8 mouse cellular contexts compared by ENCODE assay signal in the genomic region with DNA sequence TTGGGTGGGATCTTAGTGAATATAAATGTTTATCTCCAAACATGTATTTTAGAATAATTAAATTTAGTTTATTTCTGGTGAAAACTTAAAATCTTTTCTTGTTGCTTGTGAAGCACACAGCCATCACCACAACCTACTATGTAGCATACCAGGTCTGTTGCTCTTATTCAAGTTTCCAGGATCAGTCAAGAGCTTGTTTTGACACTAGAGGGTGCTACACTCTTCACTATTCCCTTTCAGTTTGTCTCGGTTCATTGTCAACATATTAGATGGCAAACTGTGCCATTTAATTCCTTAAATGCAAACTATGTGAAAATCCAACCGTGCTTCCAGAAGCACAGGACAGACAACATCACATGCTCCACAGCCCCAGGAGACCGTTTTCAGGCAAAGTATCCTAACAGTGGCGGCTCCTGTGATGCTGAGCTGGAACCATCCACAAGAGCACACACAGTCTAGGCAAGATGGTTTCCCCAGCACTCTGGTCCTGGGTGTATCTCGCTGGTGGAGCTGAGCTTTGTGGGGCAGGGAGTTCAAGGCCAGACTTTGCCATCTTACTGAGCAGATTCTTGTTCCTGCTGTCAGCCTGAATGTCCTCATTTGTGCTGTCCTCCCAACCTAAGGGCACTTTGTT. TPM values are rescaled to one million over a fixed set of nuclear protein-coding genes. Genes with fewer than 3 reads are reported as not detected.
DNase-seq lines count a peak whose midpoint lies in the region; ATAC-seq and TF ChIP-seq lines count a peak whose summit lies in the region.

No protein-coding gene starts in this region.

- peak; percentile 33 to 75; a peak in 3 of 4 replicates for TF ChIP-seq CTCF in CH12.LX (conservative IDR thresholded peaks at IDR 0.05 in 1 of 2, IDR thresholded peaks at IDR 0.05 in 1 of 2; ENCODE audit: low read depth in 2 of 2, low read length in 2 of 2)

- TF ChIP-seq POLR2A in CH12.LX (IDR thresholded peaks at IDR 0.05; ENCODE audit: low read depth, low read length) = no peak

- peak; percentile 14 to 65 for DNase-seq in kidney, postnatal 36 days
- DNase-seq in kidney, adult 18-20 months = no peak
- peak; percentile 45 for DNase-seq in CH12.LX (ENCODE audit: extremely low read depth)
- peak; percentile 37 for DNase-seq in R1 (ENCODE audit: low read depth, low spot score)
- DNase-seq in retina, postnatal 1 day = peak; percentile 65
- no peak for DNase-seq in ovary, postnatal 36 days (ENCODE audit: low spot score)
- no peak for DNase-seq in gastrocnemius, postnatal 36 days

- no peaks in the 10 kb centered on the region for H3K4me1 ChIP-seq in CH12.LX (ENCODE audit: control insufficient read depth in 1 of 2, insufficient read depth in 2 of 2)

- in situ Hi-C loops in CH12.LX (cut with MboI; ENCODE audit: low pct_ligation_motif_present, low pct_unique_long_range_greater_than_20kb, low sequenced_read_pairs) = loop anchor here (25.0 kb wide), 1 partner anchor 535 kb away; no protein-coding TSS in a partner anchor

- H3K9ac ChIP-seq in CH12.LX (ENCODE audit: insufficient read depth, low read depth) = no peak overlapping the region

- no peak for TF ChIP-seq EP300 in CH12.LX (IDR thresholded peaks at IDR 0.05; ENCODE audit: low read length)

- peaks cover 16 to 53% of the 10 kb centered on the region in 2 experiments for H3K36me3 ChIP-seq in CH12.LX (replicated peaks in 1 of 2; ENCODE audit: control insufficient read depth in 1 of 2, insufficient read depth in 1 of 2, low read length in 1 of 2)

- no peaks in the 10 kb centered on the region for H3K27me3 ChIP-seq in CH12.LX (replicated peaks)

- TF ChIP-seq RAD21 in CH12.LX (IDR thresholded peaks at IDR 0.05; ENCODE audit: low read depth, low read length) = peak; percentile 74

- H3K4me2 ChIP-seq in CH12.LX (ENCODE audit: insufficient read depth, low read depth, poor library complexity, severe bottlenecking) = no peak overlapping the region; the same call in 1 of the 2 replicates

- dilution Hi-C loops in CH12.LX (cut with MboI; ENCODE audit: extremely low pct_ligation_motif_present, extremely low pct_unique_long_range_greater_than_20kb, low sequenced_read_pairs) = no loop called here

- no peaks in the 10 kb centered on the region for H3K79me2 ChIP-seq in CH12.LX (replicated peaks; ENCODE audit: control insufficient read depth, extremely low read depth, insufficient read depth, poor library complexity, severe bottlenecking)

- H3K9me3 ChIP-seq in CH12.LX (replicated peaks; ENCODE audit: low read length) = no peaks in the 10 kb centered on the region

- no peak overlapping the region for H3K27ac ChIP-seq in CH12.LX (ENCODE audit: insufficient read depth, low read depth)

- no peak overlapping the region for H3K4me3 ChIP-seq in CH12.LX (replicated peaks in 1 of 3; ENCODE audit: low read depth in 2 of 3, low read length in 2 of 3, poor library complexity in 1 of 3)

- intact Hi-C loops in gastrocnemius, postnatal 36 days (cut with DNase I) = loop anchor here (1.0 to 10.0 kb wide), 2 partner anchors 214 to 327 kb away; no protein-coding TSS in a partner anchor

- peak; percentile 69 to 70; a peak in 3 of 4 replicates for ATAC-seq in hematopoietic stem cell, adult 5-6 weeks (replicated peaks in 1 of 2; ENCODE audit: insufficient read depth in 1 of 2, low FRiP score in 2 of 2, low TSS enrichment in 1 of 2, low read depth in 1 of 2, poor library complexity in 2 of 2, severe bottlenecking in 2 of 2)

TF ChIP-seq in CH12.LX, 34 proteins besides CTCF, POLR2A, EP300 and RAD21:
- TF ChIP-seq USF2 (conservative IDR thresholded peaks at IDR 0.05; ENCODE audit: low read depth, low read length) (no peak), SMC3 (IDR thresholded peaks at IDR 0.05; ENCODE audit: low read depth, low read length) (peak; percentile 54), JUN (IDR thresholded peaks at IDR 0.05; ENCODE audit: insufficient read depth, low read depth, low read length) (no peak), CHD2 (IDR thresholded peaks at IDR 0.05; ENCODE audit: low read length) (no peak), MAFK (IDR thresholded peaks at IDR 0.05; ENCODE audit: insufficient replicate concordance, low read length) (no peak), UBTF (IDR thresholded peaks at IDR 0.05; ENCODE audit: low read depth, low read length) (no peak), BHLHE40 (IDR thresholded peaks at IDR 0.05; ENCODE audit: low read depth, low read length) (no peak)
TF ChIP-seq in CH12.LX: peak in this region for 1.

RNA-seq across cellular contexts. Expression of a gene that starts 11.6 kb away (rescaled TPM):
- total RNA-seq in CH12.LX (2012; rRNA removed) (148 and 195 TPM in 2 replicates), CH12.LX (2014; rRNA removed) (509 and 526 TPM in 2 replicates)
- 248 and 258 TPM in 2 replicates for polyA plus RNA-seq in CH12.LX (2012; ENCODE audit: insufficient read length, low read depth)
- total RNA-seq in hematopoietic stem cell, adult 5-6 weeks (2017) = 418 and 477 TPM in 2 replicates
- 10 to 100 TPM; 25.7 to 28.9 TPM for total RNA-seq in gastrocnemius, postnatal 36 days (2021)

RNA-seq across cellular contexts. Expression of a gene that starts 11.7 kb away (rescaled TPM):
- total RNA-seq in CH12.LX (2012; rRNA removed) (10.5 and 11.7 TPM in 2 replicates), CH12.LX (2014; rRNA removed) (6.7 and 7.8 TPM in 2 replicates)
- polyA plus RNA-seq in CH12.LX (2012; ENCODE audit: insufficient read length, low read depth) = 8.2 and 10.9 TPM in 2 replicates
- 108 and 122 TPM in 2 replicates for total RNA-seq in hematopoietic stem cell, adult 5-6 weeks (2017)
- total RNA-seq in gastrocnemius, postnatal 36 days (2021) = 1 to 10 TPM; 6.5 to 7.2 TPM

RNA-seq across cellular contexts. Expression of a gene that starts 53.8 kb away (rescaled TPM):
- total RNA-seq in CH12.LX (2012; rRNA removed) (27.8 and 29.7 TPM in 2 replicates), CH12.LX (2014; rRNA removed) (24.5 and 25.0 TPM in 2 replicates)
- 16.1 and 19.2 TPM in 2 replicates for polyA plus RNA-seq in CH12.LX (2012; ENCODE audit: insufficient read length, low read depth)
- 53.8 and 62.5 TPM in 2 replicates for total RNA-seq in hematopoietic stem cell, adult 5-6 weeks (2017)
- 10 to 100 TPM; 25.2 to 31.1 TPM for total RNA-seq in gastrocnemius, postnatal 36 days (2021)

RNA-seq across cellular contexts. Expression of a gene that starts 54.0 kb away (rescaled TPM):
- total RNA-seq in CH12.LX (2012; rRNA removed) = 30.1 and 40.8 TPM in 2 replicates
- 49.7 and 56.5 TPM in 2 replicates for total RNA-seq in CH12.LX (2014; rRNA removed)
- 41.4 and 45.0 TPM in 2 replicates for polyA plus RNA-seq in CH12.LX (2012; ENCODE audit: insufficient read length, low read depth)
- total RNA-seq in hematopoietic stem cell, adult 5-6 weeks (2017) = 14.4 and 20.3 TPM in 2 replicates
- 1 to 10 TPM; 8.2 TPM for total RNA-seq in gastrocnemius, postnatal 36 days (2021)

Comparison
In these comparisons a context has a peak if more than half of its experiments do, and no peak if none do; other contexts are left out.
1. DNase-seq: peak in kidney, postnatal 36 days (2 of 2), CH12.LX (single experiment), R1 (single experiment) and retina, postnatal 1 day (single experiment); none in kidney, adult 18-20 months (single experiment), ovary, postnatal 36 days (single experiment) and gastrocnemius, postnatal 36 days (0 of 2).
2. RNA of a gene that starts 11.6 kb away (total RNA-seq): 148 to 526 TPM in CH12.LX and 418 to 477 TPM in hematopoietic stem cell, adult 5-6 weeks; 25.7 to 28.9 TPM in gastrocnemius, postnatal 36 days; every median in the first group is over 4 times any median in the second.